Mouse (Mus musculus): ENCODE results near the gene Nlrc4. TPM values are rescaled to one million over a fixed set of nuclear protein-coding genes. Genes with fewer than 3 reads are reported as not detected.
"Not testable (repeated sequence)": the region's sequence is repeated elsewhere in the genome, so short reads cannot be mapped to it uniquely, and the experiment has no call there.

Nlrc4 gene
- 14.5 and 15.9 TPM in 2 replicates for polyA plus RNA-seq (2012; ENCODE audit: insufficient read depth, insufficient read length, missing spikeins)

GRCm38 (mm10) chr17:74458711-74459408 is at the start of gene Nlrc4:
TSS of gene Nlrc4 (minus strand) at chr17:74459142.
- Histone ChIP-seq H3K4me1 (ENCODE audit: control insufficient read depth, insufficient read depth, low read length) (peaks cover 32% of the 10 kb centered on the region), H3K4me3 (ENCODE audit: insufficient read depth, low read length) (peak within 1 kb of the TSS; percentile 60), H3K27ac (ENCODE audit: insufficient read depth, low read depth, low read length) (peak within 1 kb of the TSS; percentile 85)
- TF ChIP-seq POLR2A (IDR thresholded peaks at IDR 0.05; ENCODE audit: borderline replicate concordance, low read depth, low read length) (no peak), CTCF (IDR thresholded peaks at IDR 0.05; ENCODE audit: low read depth, low read length) (no peak)

GRCm38 (mm10) chr17:74508600-74508999 is 49.7 kb upstream of the Nlrc4 start:
- Histone ChIP-seq H3K27ac (ENCODE audit: insufficient read depth, low read depth, low read length) (no peak overlapping the region), H3K4me3 (ENCODE audit: insufficient read depth, low read length) (no peak overlapping the region), H3K4me1 (ENCODE audit: control insufficient read depth, insufficient read depth, low read length) (peaks cover 6% of the 10 kb centered on the region)
- TF ChIP-seq CTCF (IDR thresholded peaks at IDR 0.05; ENCODE audit: low read depth, low read length) (no peak), POLR2A (IDR thresholded peaks at IDR 0.05; ENCODE audit: borderline replicate concordance, low read depth, low read length) (no peak)

DNA sequence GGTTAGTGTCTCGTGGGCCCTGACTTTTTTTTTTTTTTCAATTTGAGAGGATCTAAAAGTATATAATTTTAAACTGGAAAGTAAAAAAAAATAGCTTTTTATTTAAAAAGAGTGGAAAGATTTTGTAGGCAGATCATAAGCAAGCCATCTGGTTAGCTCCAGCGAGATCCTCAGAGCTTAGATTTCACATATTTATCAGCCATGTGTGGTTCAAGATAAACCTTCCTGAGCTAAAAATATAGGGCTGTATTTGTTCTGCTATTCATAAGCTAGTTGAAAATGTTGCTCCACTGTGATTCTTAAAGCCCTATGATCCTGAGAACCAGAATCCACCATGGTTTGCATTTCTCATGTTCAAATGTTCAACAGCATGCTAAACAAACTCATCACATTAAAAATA is 49.0 kb upstream of the Nlrc4 start:
- no peak overlapping the region for H3K4me3 ChIP-seq (ENCODE audit: insufficient read depth, low read length)
- no peak overlapping the region for H3K27ac ChIP-seq (ENCODE audit: insufficient read depth, low read depth, low read length)
- H3K4me1 ChIP-seq (ENCODE audit: control insufficient read depth, insufficient read depth, low read length) = peaks cover 6% of the 10 kb centered on the region
- TF ChIP-seq CTCF (IDR thresholded peaks at IDR 0.05; ENCODE audit: low read depth, low read length) (no peak), POLR2A (IDR thresholded peaks at IDR 0.05; ENCODE audit: borderline replicate concordance, low read depth, low read length) (no peak)

DNA sequence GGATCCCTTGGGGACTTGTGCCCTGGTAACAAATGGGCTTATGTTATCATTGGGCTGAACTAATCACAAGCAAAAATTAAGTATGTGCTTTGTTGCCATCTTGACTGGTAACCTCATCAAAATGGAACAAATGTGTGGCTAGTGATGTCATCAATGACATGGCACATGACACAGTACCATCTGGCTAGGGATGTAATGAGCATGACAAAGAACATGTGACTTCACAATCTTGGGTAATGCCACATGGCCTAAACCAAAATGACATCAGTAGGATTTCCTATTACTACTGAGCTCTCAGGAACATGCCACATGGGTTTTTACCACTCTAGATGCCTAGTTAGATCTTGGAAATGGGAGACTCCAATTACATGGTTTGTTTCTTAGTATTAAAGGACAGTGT is 42.1 kb upstream of the Nlrc4 start:
- TF ChIP-seq CTCF (IDR thresholded peaks at IDR 0.05; ENCODE audit: low read depth, low read length) = no peak
- no peak for TF ChIP-seq POLR2A (IDR thresholded peaks at IDR 0.05; ENCODE audit: borderline replicate concordance, low read depth, low read length)
- Histone ChIP-seq H3K27ac (ENCODE audit: insufficient read depth, low read depth, low read length) (peak overlapping the region; percentile 41; the same call in 1 of the 2 replicates), H3K4me3 (ENCODE audit: insufficient read depth, low read length) (no peak overlapping the region), H3K4me1 (ENCODE audit: control insufficient read depth, insufficient read depth, low read length) (peaks cover 13% of the 10 kb centered on the region)

GRCm38 (mm10) chr17:74500204-74500603 is 41.3 kb upstream of the Nlrc4 start:
- Histone ChIP-seq H3K27ac (ENCODE audit: insufficient read depth, low read depth, low read length) (no peak overlapping the region), H3K4me3 (ENCODE audit: insufficient read depth, low read length) (no peak overlapping the region), H3K4me1 (ENCODE audit: control insufficient read depth, insufficient read depth, low read length) (peaks cover 13% of the 10 kb centered on the region)
- TF ChIP-seq POLR2A (IDR thresholded peaks at IDR 0.05; ENCODE audit: borderline replicate concordance, low read depth, low read length) (no peak), CTCF (IDR thresholded peaks at IDR 0.05; ENCODE audit: low read depth, low read length) (no peak)

GRCm38 (mm10) chr17:74491565-74491964 is 32.6 kb upstream of the Nlrc4 start:
- Histone ChIP-seq H3K27ac (ENCODE audit: insufficient read depth, low read depth, low read length) (no peak overlapping the region), H3K4me3 (ENCODE audit: insufficient read depth, low read length) (no peak overlapping the region), H3K4me1 (ENCODE audit: control insufficient read depth, insufficient read depth, low read length) (no peaks in the 10 kb centered on the region)
- TF ChIP-seq POLR2A (IDR thresholded peaks at IDR 0.05; ENCODE audit: borderline replicate concordance, low read depth, low read length) (no peak), CTCF (IDR thresholded peaks at IDR 0.05; ENCODE audit: low read depth, low read length) (no peak)

- Histone ChIP-seq H3K27ac (ENCODE audit: insufficient read depth, low read depth, low read length) (peak overlapping the region; percentile 32), H3K4me1 (ENCODE audit: control insufficient read depth, insufficient read depth, low read length) (no peaks in the 10 kb centered on the region), H3K4me3 (ENCODE audit: insufficient read depth, low read length) (peak overlapping the region; percentile 63)
- TF ChIP-seq CTCF (IDR thresholded peaks at IDR 0.05; ENCODE audit: low read depth, low read length) (no peak), POLR2A (IDR thresholded peaks at IDR 0.05; ENCODE audit: borderline replicate concordance, low read depth, low read length) (no peak)
Measured at GRCm38 (mm10) chr17:74489901-74490220, 30.9 kb upstream of the Nlrc4 start.

DNA sequence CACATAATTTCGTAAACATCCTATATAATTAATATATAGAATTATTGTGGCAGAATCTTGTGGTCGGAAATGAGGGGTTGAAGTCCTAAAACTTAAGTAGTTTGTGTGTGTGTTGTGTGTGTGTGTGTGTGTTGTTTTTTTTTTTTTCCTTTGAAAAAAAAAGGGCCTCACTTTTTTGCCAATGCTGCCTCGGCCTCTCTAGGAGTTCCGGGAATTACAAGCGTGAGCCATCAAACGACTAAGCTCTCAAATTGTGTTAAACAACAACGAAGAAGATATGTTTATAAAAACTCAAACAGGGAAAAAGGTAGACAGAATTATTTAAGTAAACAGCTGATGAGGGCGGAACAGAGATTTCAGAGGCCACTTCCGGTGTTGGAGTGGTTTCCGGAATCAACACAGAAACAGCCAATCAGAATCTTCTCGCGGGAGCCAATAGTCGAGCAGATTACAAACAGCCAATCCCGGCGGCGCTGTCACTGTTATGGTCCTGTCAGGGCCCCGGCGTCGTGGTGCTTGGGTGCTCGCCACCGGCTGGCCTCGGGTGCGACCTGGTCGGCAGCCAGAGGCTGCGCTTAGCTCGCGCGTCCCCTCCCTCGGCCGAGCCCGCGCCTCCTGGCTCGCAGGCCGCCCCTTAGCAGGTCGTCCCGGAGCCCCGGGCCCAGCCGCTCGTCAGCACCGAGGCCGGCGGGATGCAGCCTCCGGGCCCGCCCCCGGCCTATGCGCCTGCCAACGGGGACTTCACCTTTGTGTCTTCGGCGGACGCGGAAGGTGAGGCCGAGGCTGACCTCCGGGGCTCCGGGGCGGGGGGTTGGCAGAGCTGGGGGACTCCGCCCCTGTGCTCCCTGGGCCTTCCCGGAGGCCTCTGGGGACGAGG is 30.3 kb upstream of the Nlrc4 start, which contains the start of gene Yipf4:
TSS of gene Yipf4 (plus strand) at position 470 of the 877 bp plus-strand sequence.
- peak within 1 kb of the TSS; percentile 63 for H3K4me3 ChIP-seq (ENCODE audit: insufficient read depth, low read length)
- no peak for TF ChIP-seq CTCF (IDR thresholded peaks at IDR 0.05; ENCODE audit: low read depth, low read length)
- TF ChIP-seq POLR2A (IDR thresholded peaks at IDR 0.05; ENCODE audit: borderline replicate concordance, low read depth, low read length) = no peak
- H3K4me1 ChIP-seq (ENCODE audit: control insufficient read depth, insufficient read depth, low read length) = no peaks in the 10 kb centered on the region
- H3K27ac ChIP-seq (ENCODE audit: insufficient read depth, low read depth, low read length) = peak within 1 kb of the TSS; percentile 65

DNA sequence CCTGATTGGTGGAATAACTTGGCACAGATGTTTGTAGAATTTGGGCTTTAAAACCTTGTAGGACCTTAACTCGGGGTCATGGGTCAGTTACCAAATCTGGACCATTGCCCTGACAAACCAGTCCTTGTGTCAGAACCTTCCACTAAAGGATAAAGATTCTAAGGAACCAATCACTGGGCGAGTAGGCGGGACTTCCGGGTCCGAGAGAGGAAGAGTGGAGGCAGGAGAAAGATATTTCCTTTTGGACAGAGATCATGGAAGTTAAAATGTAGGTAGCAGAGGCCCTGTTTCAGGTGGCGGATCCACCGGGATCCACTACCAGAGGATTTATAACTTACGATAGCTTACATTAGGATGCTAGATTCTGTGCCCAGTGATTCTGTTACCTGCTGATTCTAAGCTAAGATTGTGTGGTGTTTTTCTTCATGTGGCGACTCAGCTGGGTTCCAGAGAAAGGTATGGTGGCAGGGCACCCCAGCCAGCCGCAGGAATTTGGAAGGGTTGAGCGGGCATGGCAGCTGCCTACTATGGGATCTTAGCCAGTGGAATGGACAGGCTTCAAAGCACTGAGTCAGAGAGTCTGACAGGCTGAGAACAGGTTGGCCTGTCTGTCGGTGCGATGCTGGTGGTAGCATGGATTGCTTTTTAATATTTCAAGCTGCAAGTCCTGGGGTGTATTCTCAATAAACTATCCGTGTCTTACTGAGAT is 21.6 kb upstream of the Nlrc4 start:
- TF ChIP-seq CTCF (IDR thresholded peaks at IDR 0.05; ENCODE audit: low read depth, low read length) = no peak
- Histone ChIP-seq H3K4me3 (ENCODE audit: insufficient read depth, low read length) (no peak overlapping the region), H3K27ac (ENCODE audit: insufficient read depth, low read depth, low read length) (no peak overlapping the region), H3K4me1 (ENCODE audit: control insufficient read depth, insufficient read depth, low read length) (no peaks in the 10 kb centered on the region)

DNA sequence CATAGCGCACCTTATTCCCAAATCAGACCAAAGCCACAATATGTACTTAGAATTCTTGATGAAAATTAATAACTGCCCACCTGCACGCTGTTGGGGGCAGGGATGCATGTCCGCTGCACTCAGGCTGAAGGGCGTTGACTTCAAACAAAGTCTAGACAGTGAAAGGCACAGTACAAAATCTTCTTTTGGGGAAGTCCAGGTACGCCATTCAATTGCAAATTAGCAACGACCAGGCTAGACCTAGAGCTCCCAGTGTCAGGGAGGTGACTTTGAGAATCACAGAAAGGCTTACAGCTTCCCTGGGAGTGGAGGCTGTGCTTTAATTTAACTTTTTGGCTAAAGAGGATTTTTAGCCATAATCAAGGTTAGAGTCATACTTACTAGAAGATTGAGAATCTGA is 11.2 kb upstream of the Nlrc4 start:
- H3K4me1 ChIP-seq (ENCODE audit: control insufficient read depth, insufficient read depth, low read length); H3K4me3 ChIP-seq (ENCODE audit: insufficient read depth, low read length): not testable (repeated sequence)

GRCm38 (mm10) chr17:74467981-74468380 is 9.0 kb upstream of the Nlrc4 start:
- not testable (repeated sequence) for H3K4me3 ChIP-seq (ENCODE audit: insufficient read depth, low read length); H3K27ac ChIP-seq (ENCODE audit: insufficient read depth, low read depth, low read length); H3K4me1 ChIP-seq (ENCODE audit: control insufficient read depth, insufficient read depth, low read length)

More for the DNA sequence above, 11.2 kb upstream of the Nlrc4 start:
- not testable (repeated sequence) for H3K27ac ChIP-seq (ENCODE audit: insufficient read depth, low read depth, low read length)

Measured in bone marrow macrophage, adult 2 months (primary cell).